Mouse (Mus musculus): ENCODE measurements around the gene Tmem106a.
"Not testable (repeated sequence)": the region's sequence is repeated elsewhere in the genome, so short reads cannot be mapped to it uniquely, and the experiment has no call there.

Gene Tmem106a

GRCm38 (mm10) chr11:101599156-101599555 lies 17.1 kb downstream of the Tmem106a start, which contains the start of gene Gm11634:
Gm11634 (minus strand) TSS chr11:101599256.
- DNase-seq (ENCODE audit: low spot score in 2 of 2), result no peak

GRCm38 (mm10) chr11:101602491-101602890 lies 20.4 kb downstream of the Tmem106a start:
- DNase-seq (ENCODE audit: low spot score in 2 of 2), result no peak

GRCm38 (mm10) chr11:101604116-101604515 lies 22.1 kb downstream of the Tmem106a start:
- no peak for DNase-seq (ENCODE audit: low spot score in 2 of 2)

- DNase-seq (ENCODE audit: low spot score in 2 of 2), result peak in 1 of 2 experiments; percentile 29
Observed at GRCm38 (mm10) chr11:101604531-101605453, 22.8 kb downstream of the Tmem106a start.

GRCm38 (mm10) chr11:101607134-101607533 lies 25.1 kb downstream of the Tmem106a start:
- not testable (repeated sequence) for DNase-seq (ENCODE audit: low spot score in 2 of 2)

GRCm38 (mm10) chr11:101610445-101610844 lies 28.4 kb downstream of the Tmem106a start:
- no peak for DNase-seq (ENCODE audit: low spot score in 2 of 2)

- no peak for DNase-seq (ENCODE audit: low spot score in 2 of 2)
Observed at GRCm38 (mm10) chr11:101613596-101613995, 31.6 kb downstream of the Tmem106a start.

- no peak for DNase-seq (ENCODE audit: low spot score in 2 of 2)
Observed at GRCm38 (mm10) chr11:101614116-101614515, 32.1 kb downstream of the Tmem106a start.

- DNase-seq (ENCODE audit: low spot score in 2 of 2), result no peak
Observed at GRCm38 (mm10) chr11:101615380-101615779, 33.3 kb downstream of the Tmem106a start.

- DNase-seq (ENCODE audit: low spot score in 2 of 2), result no peak
Observed at GRCm38 (mm10) chr11:101616104-101616503, 34.1 kb downstream of the Tmem106a start.

GRCm38 (mm10) chr11:101616948-101617767 lies 35.1 kb downstream of the Tmem106a start:
- DNase-seq (ENCODE audit: low spot score in 2 of 2), result no peak

GRCm38 (mm10) chr11:101617849-101618248 lies 35.8 kb downstream of the Tmem106a start:
- peak in 1 of 2 experiments; percentile 7 for DNase-seq (ENCODE audit: low spot score in 2 of 2)

GRCm38 (mm10) chr11:101618596-101618995 lies 36.6 kb downstream of the Tmem106a start:
- DNase-seq (ENCODE audit: low spot score in 2 of 2), result no peak

- DNase-seq (ENCODE audit: low spot score in 2 of 2), result not testable (repeated sequence)
Observed at GRCm38 (mm10) chr11:101620022-101620655, 38.1 kb downstream of the Tmem106a start.

- no peak for DNase-seq (ENCODE audit: low spot score in 2 of 2)
Observed at GRCm38 (mm10) chr11:101626649-101626994, 44.6 kb downstream of the Tmem106a start.

GRCm38 (mm10) chr11:101626995-101627856 lies 45.2 kb downstream of the Tmem106a start, which contains the start of gene Rdm1:
Rdm1 (plus strand) TSS chr11:101627195.
- peak; percentile 57 to 79 for DNase-seq (ENCODE audit: low spot score in 2 of 2)

GRCm38 (mm10) chr11:101627857-101628559 lies 46.0 kb downstream of the Tmem106a start:
- DNase-seq (ENCODE audit: low spot score in 2 of 2), result peak; percentile 75 to 85

- not testable (repeated sequence) for DNase-seq (ENCODE audit: low spot score in 2 of 2)
Observed at GRCm38 (mm10) chr11:101628733-101629417, 46.8 kb downstream of the Tmem106a start.

- DNase-seq (ENCODE audit: low spot score in 2 of 2), result no peak
Observed at GRCm38 (mm10) chr11:101635660-101636059, 53.6 kb downstream of the Tmem106a start.

- no peak for DNase-seq (ENCODE audit: low spot score in 2 of 2)
Observed at GRCm38 (mm10) chr11:101639761-101640160, 57.7 kb downstream of the Tmem106a start.
